Mouse (Mus musculus): ENCODE measurements around the gene Tarbp1. TPM values are rescaled to one million over a fixed set of nuclear protein-coding genes. Genes with fewer than 3 reads are reported as not detected.

Tarbp1 gene
- polyA plus RNA-seq, 1 experiment from 2014 or later, result 1.1 TPM

DNA sequence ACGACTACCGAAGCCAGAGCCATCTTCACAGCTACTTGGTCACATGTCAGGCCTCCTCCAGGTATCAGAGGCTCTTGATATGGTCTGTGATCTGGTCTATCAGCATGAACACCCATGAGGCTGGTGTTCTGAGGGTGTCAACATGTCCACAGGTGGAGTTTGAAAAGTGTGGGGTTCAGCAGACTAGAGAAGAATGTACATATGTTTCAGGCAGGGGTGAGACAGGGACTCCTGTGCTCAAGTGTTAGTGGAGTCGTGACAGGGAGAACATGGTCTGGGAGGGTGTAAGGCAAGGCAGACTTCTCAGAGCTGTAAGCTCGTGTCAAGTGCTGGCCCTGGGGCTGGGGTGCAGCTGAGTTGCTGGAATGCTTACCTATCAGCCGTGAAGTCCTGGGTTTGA, 22.1 kb upstream of the Tarbp1 start:
- TF ChIP-seq CTCF (IDR thresholded peaks at IDR 0.05; ENCODE audit: low read depth), result no peak
- TF ChIP-seq EP300 (optimal IDR thresholded peaks at IDR 0.05), result no peak
- 0 out of 2 replicates have a peak, but pooled peaks cover 5% of the 10 kb centered on the region for H3K4me1 ChIP-seq (replicated peaks; ENCODE audit: control insufficient read depth, insufficient read depth)
- no peak overlapping the region for H3K4me3 ChIP-seq (ENCODE audit: low read depth, low read length)
- no peak for ATAC-seq (ENCODE audit: low FRiP score, low TSS enrichment)
- no peaks in the 10 kb centered on the region for H3K36me3 ChIP-seq (ENCODE audit: control insufficient read depth, insufficient read depth, low read length)
- peak overlapping the region; percentile 61; the same call in 1 of the 2 replicates for H3K9ac ChIP-seq (ENCODE audit: low read length)
- WGBS, result 77% methylated on average over 5 of the region's 5 CpGs
- H3K27ac ChIP-seq (replicated peaks), result peak overlapping the region; percentile 35; the same call in 1 of the 2 replicates
- H3K9me3 ChIP-seq (ENCODE audit: control insufficient read depth, low read length), result no peaks in the 10 kb centered on the region
- no peaks in the 10 kb centered on the region for H3K27me3 ChIP-seq (ENCODE audit: control insufficient read depth, insufficient read depth, low read length)
- H3K4me2 ChIP-seq (replicated peaks; ENCODE audit: low read depth), result no peak overlapping the region
- no peak for DNase-seq (ENCODE audit: low spot score)

DNA sequence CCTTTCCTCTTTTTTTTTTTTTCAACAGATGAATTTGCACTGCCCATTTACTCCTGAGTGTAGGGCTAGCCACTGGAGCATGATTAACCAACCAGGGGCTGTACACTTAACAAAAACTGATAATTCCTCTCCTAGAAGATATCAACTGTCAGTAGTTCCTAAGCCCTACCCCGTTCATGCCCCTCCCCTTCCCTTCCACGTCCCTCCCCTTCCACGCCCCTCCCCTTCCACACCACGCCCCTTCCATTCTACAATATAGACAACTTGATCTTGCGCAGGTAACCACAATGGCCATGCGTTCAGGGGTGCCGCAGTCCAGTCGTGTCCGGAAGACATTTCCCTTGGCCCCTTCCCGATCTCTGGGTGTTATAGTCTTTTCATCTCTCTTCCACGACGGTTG, 20.6 kb upstream of the Tarbp1 start:
- H3K9ac ChIP-seq (ENCODE audit: low read length), result no peak overlapping the region
- no peak overlapping the region for H3K4me3 ChIP-seq (ENCODE audit: low read depth, low read length)
- TF ChIP-seq CTCF (IDR thresholded peaks at IDR 0.05; ENCODE audit: low read depth) (no peak), EP300 (optimal IDR thresholded peaks at IDR 0.05) (no peak)
- no peaks in the 10 kb centered on the region for H3K27me3 ChIP-seq (ENCODE audit: control insufficient read depth, insufficient read depth, low read length)
- no peak overlapping the region for H3K4me2 ChIP-seq (replicated peaks; ENCODE audit: low read depth)
- 0 out of 2 replicates have a peak, but pooled peaks cover 5% of the 10 kb centered on the region for H3K4me1 ChIP-seq (replicated peaks; ENCODE audit: control insufficient read depth, insufficient read depth)
- ATAC-seq (ENCODE audit: low FRiP score, low TSS enrichment), result no peak
- H3K9me3 ChIP-seq (ENCODE audit: control insufficient read depth, low read length), result no peaks in the 10 kb centered on the region
- DNase-seq (ENCODE audit: low spot score), result no peak
- no peaks in the 10 kb centered on the region for H3K36me3 ChIP-seq (ENCODE audit: control insufficient read depth, insufficient read depth, low read length)
- no peak overlapping the region for H3K27ac ChIP-seq (replicated peaks)
- WGBS, result 76% methylated on average over 12 of the region's 12 CpGs

DNA sequence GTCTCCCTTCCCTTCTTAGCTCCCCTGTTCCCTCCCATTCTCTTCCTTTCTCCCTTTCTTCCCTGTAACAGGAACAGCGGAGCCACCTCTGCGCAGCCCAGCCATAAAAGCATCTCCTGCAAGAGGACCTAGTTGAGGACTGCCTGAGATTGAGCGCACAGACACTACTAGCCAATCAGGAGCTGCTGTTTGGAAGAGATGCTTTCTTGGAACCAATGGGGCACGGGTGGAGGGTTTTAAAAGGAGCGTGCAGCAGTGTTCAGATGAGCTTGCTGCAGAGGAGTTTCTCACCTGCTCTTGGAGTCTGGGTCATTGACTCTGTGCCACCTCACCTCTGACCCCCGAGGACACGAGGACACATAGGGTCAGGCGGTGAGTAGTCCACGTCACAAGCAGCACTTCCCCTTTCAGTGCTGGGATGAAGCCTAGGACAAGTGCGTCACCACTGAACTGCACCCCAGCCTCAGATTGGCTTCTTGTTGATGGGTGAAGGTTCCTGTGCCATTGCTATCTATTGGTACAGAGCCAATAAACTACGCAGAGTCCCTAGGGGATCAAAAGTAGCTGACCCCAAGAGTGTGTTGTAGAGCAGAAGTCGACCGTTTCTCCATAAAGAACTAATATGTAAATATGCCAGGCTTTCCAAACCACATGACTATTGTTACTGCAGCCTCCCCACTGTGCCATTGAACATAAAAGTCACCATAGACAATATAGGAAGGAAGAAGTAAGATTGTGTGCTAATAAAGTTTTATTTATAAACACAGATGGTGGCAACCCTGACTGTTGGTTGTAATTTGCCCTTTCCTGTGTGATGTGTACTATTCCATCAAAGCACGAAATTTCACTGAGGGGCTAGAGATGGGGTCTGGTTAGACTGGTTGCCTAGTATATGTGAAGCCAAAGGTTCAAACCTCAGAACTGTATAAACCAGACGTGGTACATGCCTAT, 19.6 kb upstream of the Tarbp1 start:
- Histone ChIP-seq H3K27me3 (ENCODE audit: control insufficient read depth, insufficient read depth, low read length) (no peaks in the 10 kb centered on the region), H3K4me1 (replicated peaks; ENCODE audit: control insufficient read depth, insufficient read depth) (0 out of 2 replicates have a peak, but pooled peaks cover 5% of the 10 kb centered on the region), H3K9ac (ENCODE audit: low read length) (no peak overlapping the region), H3K9me3 (ENCODE audit: control insufficient read depth, low read length) (no peaks in the 10 kb centered on the region), H3K36me3 (ENCODE audit: control insufficient read depth, insufficient read depth, low read length) (no peaks in the 10 kb centered on the region), H3K27ac (replicated peaks) (no peak overlapping the region), H3K4me2 (replicated peaks; ENCODE audit: low read depth) (no peak overlapping the region), H3K4me3 (ENCODE audit: low read depth, low read length) (no peak overlapping the region)
- 80% methylated on average over 15 of the region's 15 CpGs for WGBS
- DNase-seq (ENCODE audit: low spot score), result no peak
- TF ChIP-seq EP300 (optimal IDR thresholded peaks at IDR 0.05) (no peak), CTCF (IDR thresholded peaks at IDR 0.05; ENCODE audit: low read depth) (no peak)
- ATAC-seq (ENCODE audit: low FRiP score, low TSS enrichment), result no peak

DNA sequence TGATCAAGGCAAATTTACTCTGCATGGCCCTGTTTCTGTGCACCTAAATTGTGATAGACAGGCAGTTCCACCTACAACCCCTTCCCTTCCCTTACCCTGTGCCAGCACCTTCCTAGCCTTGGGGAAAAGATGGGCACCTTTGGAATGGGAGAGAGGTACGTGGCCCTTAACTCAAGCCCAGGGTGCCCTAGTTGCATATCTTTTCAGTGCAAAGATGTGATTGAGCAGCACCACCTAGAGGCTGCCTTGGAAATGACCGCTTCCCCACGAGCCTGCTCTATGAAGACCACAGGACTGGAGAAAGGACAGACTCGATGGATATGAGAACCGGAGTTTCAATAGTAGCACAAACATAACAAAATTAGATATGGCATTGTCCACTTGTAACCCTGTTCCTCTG, 8.1 kb upstream of the Tarbp1 start:
- H3K4me2 ChIP-seq (replicated peaks; ENCODE audit: low read depth), result no peak overlapping the region
- H3K9me3 ChIP-seq (ENCODE audit: control insufficient read depth, low read length), result no peaks in the 10 kb centered on the region
- H3K4me3 ChIP-seq (ENCODE audit: low read depth, low read length), result no peak overlapping the region
- no peak overlapping the region for H3K27ac ChIP-seq (replicated peaks)
- TF ChIP-seq CTCF (IDR thresholded peaks at IDR 0.05; ENCODE audit: low read depth) (peak; percentile 92), EP300 (optimal IDR thresholded peaks at IDR 0.05) (no peak)
- 2% methylated on average over 5 of the region's 5 CpGs for WGBS
- ATAC-seq (ENCODE audit: low FRiP score, low TSS enrichment), result peak; percentile 49; the same call in 1 of the 2 replicates
- H3K9ac ChIP-seq (ENCODE audit: low read length), result no peak overlapping the region
- no peaks in the 10 kb centered on the region for H3K36me3 ChIP-seq (ENCODE audit: control insufficient read depth, insufficient read depth, low read length)
- peak; percentile 76 for DNase-seq (ENCODE audit: low spot score)
- no peaks in the 10 kb centered on the region for H3K27me3 ChIP-seq (ENCODE audit: control insufficient read depth, insufficient read depth, low read length)
- H3K4me1 ChIP-seq (replicated peaks; ENCODE audit: control insufficient read depth, insufficient read depth), result no peaks in the 10 kb centered on the region

DNA sequence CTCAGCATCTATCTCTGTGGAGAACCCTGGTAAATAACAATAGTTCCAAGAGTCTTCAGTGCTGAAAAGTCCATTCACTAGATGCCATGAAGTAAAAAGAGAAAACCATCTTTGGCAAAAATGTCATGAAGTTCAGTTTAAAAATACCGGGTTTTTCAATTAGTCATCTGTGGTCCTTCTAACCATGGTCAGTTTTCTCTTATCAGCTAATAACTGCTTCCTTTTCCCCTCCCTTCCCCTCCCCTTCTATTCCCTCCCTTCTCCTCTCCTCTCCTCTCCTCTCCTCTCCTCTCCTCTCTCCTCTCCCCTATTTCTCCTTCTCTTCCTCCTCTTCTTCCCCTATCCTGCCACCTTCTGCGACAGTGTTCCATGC, 7.5 kb upstream of the Tarbp1 start:
- DNase-seq (ENCODE audit: low spot score) (no peak), ATAC-seq (ENCODE audit: low FRiP score, low TSS enrichment) (no peak)
- H3K27ac ChIP-seq (replicated peaks), result no peak overlapping the region
- 58% methylated on average over 2 of the region's 2 CpGs for WGBS
- H3K36me3 ChIP-seq (ENCODE audit: control insufficient read depth, insufficient read depth, low read length), result no peaks in the 10 kb centered on the region
- no peak overlapping the region for H3K9ac ChIP-seq (ENCODE audit: low read length)
- no peaks in the 10 kb centered on the region for H3K9me3 ChIP-seq (ENCODE audit: control insufficient read depth, low read length)
- H3K4me3 ChIP-seq (ENCODE audit: low read depth, low read length), result no peak overlapping the region
- no peaks in the 10 kb centered on the region for H3K27me3 ChIP-seq (ENCODE audit: control insufficient read depth, insufficient read depth, low read length)
- no peak for TF ChIP-seq CTCF (IDR thresholded peaks at IDR 0.05; ENCODE audit: low read depth)
- no peak for TF ChIP-seq EP300 (optimal IDR thresholded peaks at IDR 0.05)
- H3K4me1 ChIP-seq (replicated peaks; ENCODE audit: control insufficient read depth, insufficient read depth), result no peaks in the 10 kb centered on the region
- no peak overlapping the region for H3K4me2 ChIP-seq (replicated peaks; ENCODE audit: low read depth)

Measured in stomach, postnatal 0 days (tissue).